Mouse (Mus musculus) hindbrain, embryonic 11.5 days (tissue): Measurements from ENCODE around the gene Dapk1. TPM values are rescaled to one million over a fixed set of nuclear protein-coding genes. Genes with fewer than 3 reads are reported as not detected.

Source experiments
- ATAC-seq: fragments of 200-750 bp; cut with Nextera tagmentation; 2 replicates; pipeline ENCODE4 v1.8.0; 2017; ENCODE audit warnings: mild to moderate bottlenecking, moderate TSS enrichment, moderate library complexity; ENCODE audit not compliant: low FRiP score
- DNase-seq: peaks from one replicate; pipeline ENCODE4 v3.0.0-alpha.2; 2015; ENCODE audit warnings: low spot score
- H3K27ac ChIP-seq: fragments of 300-500 bp; sonication (generic); 2 replicates; pipeline ENCODE4 v1.5.1; 2014; ENCODE audit warnings: mild to moderate bottlenecking, low read depth, low read length
- H3K27me3 ChIP-seq: fragments of 300-500 bp; sonication (generic); 2 replicates; pipeline ENCODE4 v1.6.1; 2014; ENCODE audit warnings: mild to moderate bottlenecking, low read length, moderate library complexity, mixed read lengths; ENCODE audit not compliant: control insufficient read depth, insufficient read depth
- H3K36me3 ChIP-seq: fragments of 300-500 bp; sonication (generic); 2 replicates; pipeline ENCODE4 v1.6.1; 2014; ENCODE audit warnings: mild to moderate bottlenecking, low read length, moderate library complexity, mixed read lengths; ENCODE audit not compliant: control insufficient read depth, insufficient read depth
- H3K4me1 ChIP-seq: fragments of 300-500 bp; sonication (generic); replicated peaks from 2 replicates; pipeline ENCODE4 v1.6.1; 2014; ENCODE audit warnings: low read length, mixed read lengths; ENCODE audit not compliant: control insufficient read depth, insufficient read depth
- H3K4me2 ChIP-seq: fragments of 300-500 bp; sonication (generic); replicated peaks from 2 replicates; pipeline ENCODE4 v1.6.1; 2014; ENCODE audit warnings: mild to moderate bottlenecking, low read depth, low read length
- H3K4me3 ChIP-seq: fragments of 300-500 bp; sonication (generic); 2 replicates; pipeline ENCODE4 v1.5.1; 2014; ENCODE audit warnings: low read depth, low read length
- H3K9ac ChIP-seq: fragments of 300-500 bp; sonication (generic); 2 replicates; pipeline ENCODE4 v1.6.1; 2014; ENCODE audit warnings: low read depth, low read length
- H3K9me3 ChIP-seq: fragments of 300-500 bp; sonication (generic); 2 replicates; pipeline ENCODE4 v1.6.1; 2016; ENCODE audit warnings: low read length; ENCODE audit not compliant: control insufficient read depth
- WGBS: fragments of 180-500 bp; shearing (Covaris S2); extraction: QIAGEN DNeasy Blood & Tissue Kit; methylation state at CpG from one replicate; pipeline ENCODE4 v1.1.7; 2014; 5-methylcytosine and 5-hydroxymethylcytosine counted together
- polyA plus RNA-seq: library from polyadenylated mRNA; unstranded; fragments of >200 nt; fragmentation: Nextera tagmentation; extraction: Ambion mirVana; gene quantifications from 2 replicates; pipeline ENCODE4 v1.2.1, GENCODE M21; 2014

The Dapk1 gene
- polyA plus RNA-seq, 1 experiment from 2014 or later, result 39.5 TPM

DNA sequence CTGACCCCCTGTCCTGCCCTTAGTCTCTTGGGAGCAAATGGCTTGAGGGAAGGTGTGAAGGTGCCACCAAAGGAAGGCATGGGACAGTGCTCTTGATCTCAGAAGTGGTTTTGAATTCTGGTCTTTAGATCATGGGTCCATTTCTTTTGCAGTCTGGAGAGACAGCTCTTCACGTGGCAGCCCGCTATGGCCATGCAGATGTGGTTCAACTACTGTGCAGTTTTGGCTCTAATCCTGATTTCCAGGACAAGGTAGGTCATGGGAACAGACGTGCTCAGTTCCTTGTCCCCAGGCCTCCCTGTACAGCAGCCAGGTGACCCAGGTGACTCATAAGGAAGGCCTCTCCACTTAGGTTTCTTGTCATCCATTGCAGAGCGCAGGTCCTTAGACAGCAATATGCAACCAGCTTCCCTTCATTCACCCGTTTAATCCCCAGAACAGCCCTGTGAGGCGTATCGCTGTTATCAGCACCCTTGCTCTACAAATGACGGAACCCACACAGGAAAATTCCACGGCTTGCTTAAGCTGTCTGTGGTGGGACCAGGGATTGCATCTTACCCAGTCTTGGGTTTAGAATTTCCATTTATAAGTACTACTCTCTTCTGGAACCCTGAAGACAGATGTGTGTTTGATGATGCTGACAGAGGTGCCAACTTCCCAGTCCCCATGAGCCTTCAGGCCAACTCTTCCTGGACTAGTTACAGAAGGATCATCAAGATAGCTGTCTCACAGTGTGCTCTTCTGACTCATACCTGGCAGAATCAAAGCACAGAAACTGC is 126.7 kb downstream of the Dapk1 start:
- WGBS, result 95% methylated on average over 9 of the region's 9 CpGs
- Histone ChIP-seq H3K27me3 (no peaks in the 10 kb centered on the region), H3K4me3 (no peak overlapping the region), H3K4me1 (no peaks in the 10 kb centered on the region), H3K27ac (no peak overlapping the region), H3K36me3 (0 out of 2 replicates have a peak, but pooled peaks cover 5% of the 10 kb centered on the region), H3K9ac (no peak overlapping the region), H3K4me2 (no peak overlapping the region), H3K9me3 (no peaks in the 10 kb centered on the region)
- DNase-seq (no peak), ATAC-seq (no peak)

DNA sequence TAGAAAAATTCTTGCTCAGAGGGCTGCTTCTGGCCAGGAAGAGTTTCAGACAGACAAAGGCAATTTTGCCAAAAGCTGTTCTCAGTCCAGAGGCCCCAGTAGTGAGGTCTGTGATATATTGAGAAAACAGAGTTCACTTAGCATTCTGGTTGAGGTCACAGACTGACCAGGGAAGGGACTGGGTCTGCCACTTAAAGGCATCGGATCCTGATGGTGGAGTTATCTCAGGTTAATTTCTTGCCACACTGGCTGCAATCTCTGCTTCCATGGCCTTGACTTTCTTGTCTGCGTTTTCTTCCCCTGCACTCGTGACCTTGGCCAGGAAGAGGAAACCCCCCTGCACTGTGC is 127.3 kb downstream of the Dapk1 start:
- Histone ChIP-seq H3K4me3 (no peak overlapping the region), H3K27me3 (no peaks in the 10 kb centered on the region), H3K36me3 (0 out of 2 replicates have a peak, but pooled peaks cover 5% of the 10 kb centered on the region), H3K27ac (no peak overlapping the region), H3K9me3 (no peaks in the 10 kb centered on the region), H3K4me1 (no peaks in the 10 kb centered on the region), H3K9ac (no peak overlapping the region), H3K4me2 (no peak overlapping the region)
- ATAC-seq (no peak), DNase-seq (no peak)
- WGBS, result 83% methylated on average over 3 of the region's 3 CpGs

DNA sequence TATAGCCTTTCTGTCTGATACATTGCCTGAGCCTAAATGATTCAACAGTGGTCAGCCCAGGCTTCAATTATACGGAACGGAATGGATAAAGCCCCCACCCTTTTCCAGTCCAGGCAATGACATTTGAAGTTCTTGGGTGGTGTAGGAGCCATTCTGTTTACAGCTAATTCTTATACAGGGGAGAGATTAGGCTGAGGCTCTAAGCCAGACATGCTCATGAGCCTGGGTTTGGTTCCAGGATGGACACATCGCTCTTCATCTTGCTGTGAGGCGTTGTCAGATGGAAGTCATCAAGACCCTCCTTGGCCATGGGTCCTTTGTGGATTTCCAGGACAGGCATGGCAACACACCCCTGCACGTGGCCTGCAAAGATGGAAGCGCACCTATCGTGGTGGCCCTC is 128.8 kb downstream of the Dapk1 start:
- Histone ChIP-seq H3K4me3 (no peak overlapping the region), H3K27ac (no peak overlapping the region), H3K36me3 (0 out of 2 replicates have a peak, but pooled peaks cover 5% of the 10 kb centered on the region), H3K4me1 (no peaks in the 10 kb centered on the region), H3K27me3 (no peaks in the 10 kb centered on the region), H3K4me2 (no peak overlapping the region), H3K9ac (no peak overlapping the region), H3K9me3 (no peaks in the 10 kb centered on the region)
- 95% methylated on average over 7 of the region's 7 CpGs for WGBS
- ATAC-seq (no peak), DNase-seq (no peak)

DNA sequence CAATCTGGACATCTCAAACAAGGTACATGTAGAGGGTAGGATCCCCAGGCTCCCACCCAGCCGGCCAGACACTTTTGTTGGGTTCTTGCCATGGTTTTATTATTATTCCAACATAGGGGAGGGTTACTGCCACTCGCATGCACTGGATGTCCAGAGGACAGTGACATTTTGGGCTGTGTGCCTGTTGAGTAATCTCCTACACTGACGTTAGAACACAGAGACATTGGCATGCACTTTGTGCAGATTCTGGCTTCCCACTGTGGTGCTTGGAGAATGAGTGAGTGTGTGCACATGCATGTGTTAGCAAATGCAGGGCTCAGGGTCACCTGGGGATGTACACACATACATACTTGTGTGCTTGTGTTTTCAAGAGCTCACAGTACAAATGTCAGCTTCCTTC is 129.3 kb downstream of the Dapk1 start:
- WGBS, result 94% methylated on average over 3 of the region's 3 CpGs
- Histone ChIP-seq H3K27me3 (no peaks in the 10 kb centered on the region), H3K27ac (no peak overlapping the region), H3K36me3 (0 out of 2 replicates have a peak, but pooled peaks cover 5% of the 10 kb centered on the region), H3K4me3 (no peak overlapping the region), H3K9me3 (no peaks in the 10 kb centered on the region), H3K4me1 (no peaks in the 10 kb centered on the region), H3K9ac (no peak overlapping the region), H3K4me2 (no peak overlapping the region)
- no peak for DNase-seq
- ATAC-seq, result no peak

DNA sequence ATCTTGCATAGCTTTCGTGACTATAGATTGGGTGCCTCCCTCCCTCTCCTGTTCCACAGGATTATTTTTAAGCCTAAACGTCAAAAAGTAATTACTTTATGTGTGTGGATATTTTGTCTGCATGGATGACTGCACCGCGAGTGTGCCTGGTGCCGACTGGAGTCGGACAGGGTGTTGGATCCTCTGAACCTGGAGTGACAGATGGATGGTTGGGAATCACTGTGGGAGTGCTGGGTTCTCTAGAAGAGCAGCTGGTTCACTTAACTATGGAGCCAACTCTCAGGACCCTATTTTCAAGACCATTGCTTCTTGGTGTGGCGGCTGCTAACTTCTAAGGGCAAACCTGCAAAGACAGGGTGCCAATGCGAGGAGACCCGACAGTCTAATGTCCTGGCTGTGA is 133.6 kb downstream of the Dapk1 start:
- 93% methylated on average over 9 of the region's 9 CpGs for WGBS
- ATAC-seq, result no peak
- Histone ChIP-seq H3K4me1 (no peaks in the 10 kb centered on the region; the same call in 1 of the 2 replicates), H3K4me3 (no peak overlapping the region), H3K27ac (no peak overlapping the region), H3K9me3 (no peaks in the 10 kb centered on the region), H3K27me3 (no peaks in the 10 kb centered on the region), H3K4me2 (no peak overlapping the region), H3K36me3 (peaks cover 6% of the 10 kb centered on the region; the same call in 1 of the 2 replicates), H3K9ac (no peak overlapping the region)
- no peak for DNase-seq

DNA sequence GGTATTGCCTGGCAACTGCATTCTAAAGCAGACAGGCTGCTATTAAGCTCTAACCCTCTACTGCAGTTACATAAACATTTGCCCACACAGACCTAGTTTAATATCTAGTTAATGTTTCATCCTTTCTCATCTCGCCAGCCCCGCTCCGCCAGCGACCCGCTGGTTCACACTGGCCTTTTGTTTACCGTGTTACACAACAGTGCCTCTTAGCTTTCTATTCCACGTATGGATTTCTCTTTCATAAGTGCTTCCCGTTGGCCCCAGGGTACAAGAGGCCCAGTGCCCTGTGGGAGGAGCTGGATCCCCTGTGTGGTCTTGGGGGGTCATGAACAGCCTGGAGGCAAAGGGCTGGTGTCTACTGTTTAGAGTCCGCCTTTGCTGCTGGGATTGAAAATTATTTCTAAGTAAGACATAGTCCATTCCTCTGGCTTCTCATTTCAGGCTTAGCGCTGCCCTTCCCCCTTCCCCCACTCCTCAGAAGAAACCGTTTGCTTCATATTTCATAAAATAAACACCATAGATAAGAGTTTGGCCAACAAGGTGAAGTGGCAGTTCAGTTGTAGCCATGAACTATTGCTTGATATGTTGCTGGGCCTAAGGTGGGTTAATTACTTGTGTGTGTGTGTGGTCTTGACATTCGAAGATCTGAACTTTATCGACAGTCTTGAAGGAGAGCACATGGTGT is 134.8 kb downstream of the Dapk1 start:
- Histone ChIP-seq H3K4me1 (no peaks in the 10 kb centered on the region; the same call in 1 of the 2 replicates), H3K9me3 (no peaks in the 10 kb centered on the region), H3K36me3 (peaks cover 4% of the 10 kb centered on the region; the same call in 1 of the 2 replicates), H3K9ac (no peak overlapping the region), H3K27me3 (no peaks in the 10 kb centered on the region), H3K4me3 (no peak overlapping the region), H3K27ac (no peak overlapping the region), H3K4me2 (no peak overlapping the region)
- no peak for DNase-seq
- WGBS, result 76% methylated on average over 13 of the region's 13 CpGs
- no peak for ATAC-seq

DNA sequence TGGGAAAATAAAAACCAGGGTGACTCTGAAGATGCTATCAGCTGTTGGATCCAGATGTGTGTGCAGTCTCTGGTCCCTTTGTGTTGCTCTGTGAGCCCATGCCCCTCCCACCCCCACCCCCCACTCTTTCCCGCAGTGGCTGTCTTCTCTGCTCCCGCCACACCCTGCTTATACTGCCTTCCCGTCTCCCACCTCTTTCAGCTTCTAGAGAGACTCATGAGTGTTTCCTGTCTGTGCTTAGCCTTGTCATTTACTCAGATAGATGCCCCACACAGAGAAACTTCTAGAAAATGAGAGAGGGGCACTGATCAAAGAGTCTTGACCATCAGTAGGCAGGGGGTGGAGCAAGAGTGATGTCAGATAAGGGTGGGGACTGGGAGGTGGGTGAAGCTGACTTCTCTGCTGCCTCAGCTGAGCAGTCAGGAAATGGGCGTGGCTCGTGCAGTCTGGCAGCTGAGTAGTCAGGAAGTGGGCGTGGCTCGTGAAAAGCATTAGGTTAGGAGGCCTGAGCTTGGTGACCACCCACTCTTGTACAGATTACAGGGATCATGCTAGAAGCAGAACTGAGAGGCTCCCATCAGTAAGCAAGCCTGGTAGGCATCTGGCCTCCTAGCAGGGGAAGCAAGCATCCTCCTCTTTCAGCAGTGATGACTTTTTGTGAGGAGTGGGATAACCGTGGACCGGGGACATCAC is 136.0 kb downstream of the Dapk1 start:
- 22% methylated on average over 9 of the region's 9 CpGs for WGBS
- Histone ChIP-seq H3K27me3 (no peaks in the 10 kb centered on the region), H3K4me1 (no peaks in the 10 kb centered on the region; the same call in 1 of the 2 replicates), H3K27ac (no peak overlapping the region; the same call in 1 of the 2 replicates), H3K4me2 (no peak overlapping the region), H3K9ac (no peak overlapping the region), H3K36me3 (peaks cover 4% of the 10 kb centered on the region; the same call in 1 of the 2 replicates), H3K9me3 (no peaks in the 10 kb centered on the region), H3K4me3 (no peak overlapping the region)
- ATAC-seq (peak; percentile 73), DNase-seq (peak; percentile 73)

DNA sequence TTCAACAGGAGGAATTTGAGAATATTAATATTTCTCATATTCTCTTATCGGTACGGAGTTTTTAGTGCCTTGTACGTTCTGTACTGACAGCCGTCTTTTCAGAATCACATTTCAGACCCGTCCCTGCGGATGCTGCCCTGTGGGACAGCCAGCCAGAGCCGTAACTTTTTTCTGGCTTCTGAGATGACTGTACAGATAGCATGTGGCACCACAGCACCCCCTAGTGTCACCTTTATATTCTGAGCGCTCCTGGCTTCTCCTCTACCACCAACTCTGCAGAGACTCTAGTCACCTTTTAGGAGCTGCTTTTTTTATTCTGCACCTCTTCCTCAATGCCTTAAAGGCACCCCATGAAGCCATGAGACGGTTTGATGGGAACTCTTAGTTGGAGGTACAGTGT is 136.7 kb downstream of the Dapk1 start:
- Histone ChIP-seq H3K27me3 (no peaks in the 10 kb centered on the region), H3K27ac (no peak overlapping the region; the same call in 1 of the 2 replicates), H3K4me1 (no peaks in the 10 kb centered on the region; the same call in 1 of the 2 replicates), H3K9me3 (no peaks in the 10 kb centered on the region), H3K9ac (no peak overlapping the region), H3K36me3 (peaks cover 4% of the 10 kb centered on the region; the same call in 1 of the 2 replicates), H3K4me2 (no peak overlapping the region), H3K4me3 (no peak overlapping the region)
- DNase-seq (peak; percentile 86), ATAC-seq (peak; percentile 75)
- 18% methylated on average over 9 of the region's 9 CpGs for WGBS
